Mouse (Mus musculus) testis, postnatal 10 days (tissue): ENCODE measurements around the gene Specc1.
A peak's percentile ranks its signal among the peaks of the same experiment; 100 is the strongest.

Experiments used
- DNase-seq: peaks from one replicate; pipeline ENCODE4 v3.0.0; 2021; ENCODE audit warnings: low spot score

Gene Specc1

DNA sequence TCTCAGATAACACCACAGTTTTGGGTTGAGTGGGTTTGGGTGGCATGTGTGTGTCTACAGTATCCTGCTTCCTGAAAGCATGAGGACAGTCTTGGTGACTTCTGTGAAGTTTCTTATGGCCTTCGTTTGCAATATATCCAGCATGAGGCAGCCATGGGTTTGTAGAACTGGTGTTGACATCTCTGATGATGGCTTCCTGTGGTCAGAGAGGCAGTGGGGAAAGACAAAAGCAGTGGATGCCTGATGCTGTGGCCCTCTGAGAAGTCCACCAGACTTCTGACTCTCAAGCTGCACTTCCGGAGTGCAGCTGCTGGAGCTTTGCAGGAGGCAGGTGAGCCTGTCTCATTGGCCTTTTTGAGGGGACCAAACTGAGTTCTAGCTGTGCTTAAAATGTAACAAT is 60.4 kb downstream of the Specc1 start:
- no peak for DNase-seq

DNA sequence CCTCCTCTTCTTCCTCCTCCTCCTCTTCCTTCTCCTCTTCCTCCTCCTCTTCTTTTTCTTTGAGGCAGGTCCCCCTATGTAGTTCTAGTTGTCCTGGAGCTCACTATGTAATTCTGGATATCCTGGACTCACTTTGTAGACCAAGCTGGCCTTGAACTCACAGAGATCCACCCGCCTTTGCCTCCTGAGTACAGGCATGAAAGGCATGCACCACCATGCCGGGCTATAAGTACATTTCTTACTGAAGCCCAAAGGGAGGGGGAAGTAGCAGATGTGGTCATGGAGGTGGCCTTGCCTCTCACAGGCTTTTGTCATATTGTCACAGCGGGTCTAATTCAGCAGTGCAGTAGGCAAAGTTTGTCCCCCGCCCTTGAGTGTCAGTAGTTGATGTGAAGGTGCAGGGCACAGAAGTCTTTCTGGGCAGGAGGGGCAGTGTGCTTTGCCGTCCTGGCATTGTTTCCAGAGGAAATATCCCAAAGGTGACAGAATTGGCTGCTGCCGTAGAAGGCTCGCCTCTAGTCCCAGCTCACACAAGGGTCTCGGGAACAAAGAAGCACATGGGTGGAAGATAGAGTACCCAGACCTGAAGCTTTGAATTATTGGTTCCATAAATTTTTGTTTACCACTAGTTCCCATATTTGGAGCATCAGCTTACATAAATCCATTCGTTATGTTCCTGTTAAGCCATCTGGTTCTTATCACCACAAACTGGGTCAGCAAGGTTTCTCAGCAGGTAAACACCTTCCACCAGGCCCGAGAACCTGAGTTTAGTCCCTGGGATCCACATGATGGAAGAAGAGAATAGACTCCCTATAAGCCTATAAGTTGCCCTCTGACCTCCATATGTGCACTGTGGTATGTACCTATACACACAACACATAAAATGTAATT is 62.0 kb downstream of the Specc1 start:
- no peak for DNase-seq

DNA sequence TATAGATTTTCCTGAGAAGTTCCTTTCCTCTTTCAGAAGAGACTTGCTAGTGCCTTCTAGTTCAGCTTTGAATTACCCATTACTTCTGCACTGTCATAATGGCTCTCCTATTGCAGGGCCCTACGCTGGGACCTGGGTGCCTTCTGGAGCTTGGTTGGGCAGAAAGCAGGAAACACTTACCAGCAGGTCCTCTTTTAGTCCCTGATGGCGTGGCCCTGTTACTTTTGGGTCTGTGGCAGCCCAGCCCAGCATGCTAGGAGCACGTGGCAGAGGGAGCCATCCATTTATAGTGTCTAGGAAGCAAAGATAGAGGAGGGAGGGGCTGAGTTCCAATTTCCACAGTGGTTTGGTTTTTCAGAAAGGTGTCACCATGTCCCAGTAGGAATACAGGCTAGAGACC is 63.3 kb downstream of the Specc1 start:
- DNase-seq = no peak

DNA sequence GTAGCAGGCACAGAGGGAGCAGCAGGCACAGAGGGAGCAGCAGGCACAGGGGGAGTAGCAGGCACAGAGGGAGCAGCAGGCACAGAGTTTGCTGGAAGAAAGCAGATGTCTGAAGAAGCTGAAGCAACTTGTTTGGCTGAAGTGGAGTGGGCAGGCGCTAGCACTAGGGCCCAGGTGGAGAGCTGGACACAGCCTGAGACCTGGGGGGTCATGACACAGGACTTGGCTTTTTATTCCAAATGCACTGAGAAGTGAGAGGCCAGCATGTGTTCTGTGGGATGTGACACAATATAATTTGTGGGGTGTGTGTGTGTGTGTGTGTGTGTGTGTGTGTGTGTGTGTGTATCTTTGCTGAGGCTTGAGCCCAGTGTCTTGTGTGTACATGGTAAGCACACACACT is 64.3 kb downstream of the Specc1 start:
- DNase-seq = no peak

DNA sequence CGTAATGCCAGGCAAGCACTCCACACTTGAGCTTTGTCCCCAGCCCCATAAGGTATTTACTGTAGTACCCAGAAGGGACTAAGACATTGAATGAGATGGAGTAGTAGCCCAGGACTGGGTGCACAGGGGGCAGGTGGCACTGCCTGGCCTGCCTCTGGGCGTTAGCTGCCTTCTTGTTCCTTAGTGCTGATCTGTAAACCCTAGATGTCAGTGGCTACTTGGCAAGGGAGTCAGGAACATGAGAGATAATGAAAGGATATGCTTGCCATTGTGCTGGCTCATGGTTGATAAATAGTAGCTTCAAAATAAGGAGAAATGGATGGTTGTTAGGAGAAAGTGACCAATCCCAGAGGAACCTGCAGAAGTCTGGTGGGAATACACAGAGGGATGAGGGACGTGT is 65.5 kb downstream of the Specc1 start:
- DNase-seq = no peak

DNA sequence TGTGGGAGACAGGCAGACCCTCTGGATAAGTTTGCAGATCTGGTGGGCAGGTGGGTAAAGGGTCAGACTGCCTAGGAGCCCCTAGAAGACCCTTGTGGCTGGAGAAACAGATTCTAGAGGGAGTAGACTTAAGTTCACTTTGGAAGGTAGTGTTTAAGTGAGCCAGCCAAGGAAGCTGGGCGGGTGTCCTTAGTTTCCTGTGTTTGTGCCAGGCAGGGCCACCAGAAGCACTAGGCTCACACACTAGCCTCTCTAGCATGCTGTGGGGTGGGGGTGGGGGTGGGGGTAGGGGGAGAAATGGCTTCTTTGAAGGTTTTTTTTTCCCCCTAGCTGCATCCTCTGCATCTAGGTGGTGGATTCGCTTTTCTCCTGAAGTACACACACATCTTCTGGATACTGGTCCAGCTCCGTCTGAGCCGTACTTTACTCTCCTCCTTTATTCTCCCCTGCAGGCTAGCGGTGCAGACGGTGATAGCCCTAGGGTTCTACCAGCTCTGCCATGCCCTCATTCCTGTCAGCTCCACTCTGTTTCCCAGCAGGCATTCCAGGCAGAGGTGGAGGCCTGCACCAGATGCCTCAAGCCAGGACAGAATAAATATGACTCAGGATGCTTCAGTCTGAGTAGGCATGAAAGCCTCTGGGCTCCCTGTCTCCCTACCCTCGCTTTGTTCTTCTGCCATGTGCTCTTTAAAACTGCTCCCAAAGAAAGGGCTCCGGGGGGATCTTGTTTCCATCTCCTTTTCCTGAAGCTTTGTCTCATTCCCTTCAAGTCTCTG is 66.3 kb downstream of the Specc1 start:
- DNase-seq = no peak

DNA sequence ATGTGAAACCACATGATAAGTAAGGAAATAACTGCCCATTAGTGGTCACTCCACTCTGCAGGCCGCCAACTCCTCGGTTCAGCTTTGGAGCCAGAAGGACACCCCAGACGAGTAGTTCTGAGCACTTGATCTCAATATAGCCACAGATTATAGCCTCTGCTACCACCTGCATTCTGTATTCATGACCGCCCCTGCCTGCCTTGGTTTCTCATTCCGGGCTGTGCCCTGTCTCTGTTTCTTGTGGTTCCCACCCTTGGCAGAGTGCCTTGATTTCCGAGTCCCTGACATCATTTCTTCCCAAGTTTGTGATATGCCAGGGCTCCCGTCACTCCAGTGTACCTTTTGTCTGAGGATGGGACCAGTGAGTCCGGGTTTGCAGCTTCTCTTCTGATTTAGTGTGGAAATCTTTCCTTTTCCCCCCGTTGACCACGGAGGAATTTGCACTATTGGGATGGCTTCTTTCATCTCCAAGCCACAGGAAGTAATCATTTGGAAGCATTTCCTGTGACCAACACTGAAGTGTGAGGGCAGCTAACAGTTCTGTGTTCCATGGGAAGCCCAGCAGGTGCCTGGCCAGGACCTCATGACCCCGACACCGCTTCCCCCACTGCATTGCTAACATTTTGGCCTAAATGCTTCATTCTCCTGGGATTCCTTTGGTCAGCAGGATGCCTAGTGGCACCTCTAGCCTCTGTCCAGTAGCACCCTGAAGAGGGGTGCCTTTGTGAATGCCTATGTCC is 67.1 kb downstream of the Specc1 start:
- DNase-seq = no peak

DNA sequence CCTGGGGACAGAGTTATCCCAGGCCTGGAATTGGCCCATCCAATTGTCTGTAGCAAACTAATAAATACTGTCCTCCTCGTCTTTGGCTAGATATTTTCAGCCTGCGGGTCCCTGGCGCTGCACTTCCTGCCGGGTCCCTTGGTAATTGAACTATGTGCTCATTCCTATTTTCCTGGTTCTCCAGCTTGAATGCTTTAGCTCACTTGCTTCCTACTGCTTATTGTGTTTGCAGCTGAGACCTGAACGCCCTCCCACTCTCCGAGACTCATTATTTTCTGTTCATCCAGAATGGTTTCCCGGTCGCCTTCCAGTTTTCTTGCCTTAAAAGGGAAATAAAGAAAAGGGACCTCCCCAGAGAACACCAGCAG is 67.7 kb downstream of the Specc1 start:
- no peak for DNase-seq

DNA sequence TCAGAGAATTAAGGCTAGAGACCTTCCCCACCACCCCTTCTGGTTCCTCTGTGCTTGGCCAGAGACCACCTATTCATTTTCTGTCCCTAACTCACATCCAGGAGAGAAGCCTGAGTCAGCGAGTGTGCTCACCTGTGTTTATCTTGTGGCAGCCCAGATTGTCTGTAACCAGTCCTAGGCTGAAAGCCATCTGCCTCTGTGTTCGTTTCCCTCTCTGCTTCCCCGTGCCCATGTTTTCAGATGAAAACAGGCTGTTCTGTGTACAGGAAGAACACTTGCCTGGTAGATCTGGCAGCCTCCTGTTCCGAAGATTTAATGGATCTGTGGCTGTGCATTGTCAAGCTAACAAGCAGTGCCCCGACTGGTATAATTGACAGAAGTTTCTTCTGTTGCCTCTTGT is 68.4 kb downstream of the Specc1 start:
- DNase-seq = no peak

DNA sequence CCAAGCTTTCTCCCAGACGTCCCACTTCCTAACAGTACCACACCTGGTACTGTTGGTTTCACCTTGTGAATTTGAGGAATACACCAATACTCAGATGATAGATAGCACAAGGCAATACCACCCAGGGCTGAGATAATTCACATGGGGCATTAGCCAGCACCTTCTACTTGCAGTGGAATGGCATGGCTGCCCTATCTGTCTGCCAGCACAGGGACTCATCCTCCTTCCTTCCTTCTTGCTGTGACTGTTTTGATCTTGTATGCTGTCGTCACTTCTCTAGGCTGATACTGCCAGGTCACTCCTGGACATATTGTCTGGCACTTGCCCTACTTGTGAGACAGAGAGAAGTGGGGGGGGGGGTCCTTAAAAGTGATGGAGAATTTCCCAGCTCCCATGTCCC is 69.2 kb downstream of the Specc1 start:
- DNase-seq = no peak

DNA sequence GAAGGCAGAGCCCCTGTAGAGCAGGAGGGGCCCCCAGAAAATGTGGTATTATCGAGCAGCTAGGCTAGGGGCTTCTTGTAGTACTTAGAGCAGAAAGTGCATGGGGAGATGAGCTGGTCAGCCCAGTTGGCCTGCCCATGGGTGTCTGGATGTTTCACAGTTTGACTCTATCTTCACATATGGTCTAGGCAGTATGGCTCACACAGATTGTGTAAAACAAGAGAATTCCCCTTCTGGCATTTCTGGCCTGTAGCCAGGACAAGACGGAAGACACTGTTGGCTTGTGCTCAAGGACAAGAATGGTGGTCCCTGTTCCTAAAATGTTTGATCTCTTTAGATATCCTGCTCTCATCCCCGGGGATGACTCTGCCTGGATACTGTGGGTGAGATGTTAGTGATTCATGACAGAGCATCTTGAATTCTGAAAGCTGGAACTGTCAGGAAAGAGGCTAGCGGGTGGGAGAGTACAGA is 69.8 kb downstream of the Specc1 start:
- DNase-seq = no peak

DNA sequence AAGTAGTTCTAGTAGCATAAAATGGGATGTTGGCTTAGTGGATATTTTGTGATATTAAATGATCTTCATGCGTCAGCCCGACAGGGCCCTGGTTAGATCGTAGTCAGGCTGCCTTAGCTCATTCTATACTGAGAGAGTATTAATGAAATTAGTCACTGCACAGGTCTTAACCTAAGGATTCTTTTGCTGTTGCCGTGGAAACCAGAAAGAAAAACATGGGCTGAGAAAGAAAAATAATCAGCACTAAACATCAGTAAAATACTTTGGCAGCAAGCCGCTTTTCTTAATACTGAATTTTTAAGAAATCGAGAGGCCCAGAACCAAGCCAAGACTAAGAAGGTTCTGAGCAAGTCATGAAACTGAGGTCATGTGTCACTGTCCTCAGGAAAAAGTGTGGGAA is 70.7 kb downstream of the Specc1 start:
- DNase-seq = no peak

DNA sequence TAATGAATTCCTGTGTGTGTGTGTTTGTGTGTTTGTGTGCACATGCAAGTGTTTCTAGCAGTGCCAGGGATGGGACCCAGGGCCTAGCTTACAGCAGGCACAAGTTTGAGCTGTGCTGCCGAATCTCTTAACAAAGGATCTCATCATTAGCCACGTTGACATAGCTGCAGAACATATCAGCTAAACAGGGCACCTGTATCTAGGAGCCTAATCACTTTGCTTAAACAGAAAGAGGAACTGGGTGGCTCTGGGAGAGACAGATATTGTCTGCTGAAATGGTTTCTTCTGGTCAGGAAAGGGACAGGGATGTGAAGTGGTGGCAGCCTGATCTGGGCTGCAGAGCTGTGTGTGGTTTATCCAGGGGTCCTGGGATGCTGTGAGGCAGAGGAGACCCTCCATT is 71.1 kb downstream of the Specc1 start:
- no peak for DNase-seq

DNA sequence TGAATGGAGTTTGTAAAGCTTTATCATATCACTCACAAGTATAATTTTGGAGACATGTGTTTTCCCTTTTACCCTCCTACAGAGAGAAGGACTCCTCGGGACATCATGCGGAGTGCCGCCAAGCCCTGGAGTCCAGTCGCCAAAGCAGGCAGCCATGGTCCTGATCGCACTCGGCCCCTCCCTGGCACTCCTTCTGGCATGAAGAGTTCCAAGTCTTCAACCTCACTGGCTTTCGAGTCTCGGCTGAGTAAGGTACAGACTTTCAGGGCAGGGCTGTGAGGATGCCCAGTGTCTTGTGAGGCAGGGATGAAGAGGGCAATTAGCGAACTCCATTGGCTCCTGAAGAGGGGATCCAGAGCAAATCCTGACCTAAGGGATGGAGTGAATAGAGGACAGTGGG is 72.6 kb downstream of the Specc1 start:
- no peak for DNase-seq

DNA sequence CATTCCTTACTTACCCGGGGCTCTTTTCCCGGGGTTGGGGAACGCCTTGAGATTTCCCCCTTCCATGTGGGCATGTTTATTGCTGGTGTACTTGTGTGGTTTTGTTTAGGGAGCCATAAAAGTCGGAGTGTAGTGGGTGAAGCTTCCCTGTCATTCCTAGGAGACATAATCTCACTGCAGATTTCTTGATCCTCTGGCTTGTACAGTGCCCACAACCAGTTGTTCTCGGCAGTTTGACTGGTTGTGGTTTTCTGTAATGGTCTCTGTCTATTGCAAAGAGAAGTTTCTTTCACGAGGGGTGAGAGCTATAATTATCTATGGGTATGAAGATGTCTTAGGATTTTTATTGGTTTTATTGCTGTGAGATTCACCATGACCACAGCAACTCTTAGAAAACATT is 78.0 kb downstream of the Specc1 start:
- no peak for DNase-seq

DNA sequence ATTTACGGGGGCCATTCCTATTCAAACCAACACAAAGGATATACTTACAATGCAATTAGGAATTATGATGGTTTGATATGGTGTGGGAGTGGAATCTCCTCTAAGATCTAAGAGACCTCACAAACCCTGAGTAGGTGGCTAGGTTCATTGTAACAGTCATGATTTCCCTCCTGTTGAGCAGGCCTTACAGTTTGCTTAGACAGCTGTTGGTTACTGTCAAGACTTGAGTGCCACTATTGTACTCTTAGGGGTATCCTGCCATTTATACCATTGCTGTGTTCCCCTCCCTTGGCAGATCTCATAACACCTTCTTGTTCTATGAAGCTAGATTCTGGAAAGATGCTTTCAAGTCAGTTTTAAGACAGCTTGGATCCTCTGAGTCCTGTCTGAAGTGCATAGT is 78.7 kb downstream of the Specc1 start:
- no peak for DNase-seq

DNA sequence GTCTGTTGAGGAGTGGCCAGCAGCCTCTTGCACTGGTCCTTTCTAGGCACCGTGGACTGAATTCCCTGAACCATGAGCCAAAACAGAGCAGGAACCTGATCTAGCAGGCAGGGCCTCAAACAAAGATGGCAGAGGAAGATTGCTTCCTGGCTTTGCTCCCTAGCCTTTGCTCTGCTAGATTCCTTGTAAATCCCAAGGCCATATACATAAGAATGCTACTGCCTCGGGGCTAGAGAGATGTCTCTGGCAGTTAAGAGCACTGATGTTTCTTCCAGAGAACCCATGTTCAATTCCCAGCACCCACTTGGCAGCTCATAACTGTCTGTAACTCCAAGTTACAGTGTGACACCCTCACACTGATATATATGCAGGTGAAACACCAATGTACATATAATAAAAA is 83.6 kb downstream of the Specc1 start:
- no peak for DNase-seq

DNA sequence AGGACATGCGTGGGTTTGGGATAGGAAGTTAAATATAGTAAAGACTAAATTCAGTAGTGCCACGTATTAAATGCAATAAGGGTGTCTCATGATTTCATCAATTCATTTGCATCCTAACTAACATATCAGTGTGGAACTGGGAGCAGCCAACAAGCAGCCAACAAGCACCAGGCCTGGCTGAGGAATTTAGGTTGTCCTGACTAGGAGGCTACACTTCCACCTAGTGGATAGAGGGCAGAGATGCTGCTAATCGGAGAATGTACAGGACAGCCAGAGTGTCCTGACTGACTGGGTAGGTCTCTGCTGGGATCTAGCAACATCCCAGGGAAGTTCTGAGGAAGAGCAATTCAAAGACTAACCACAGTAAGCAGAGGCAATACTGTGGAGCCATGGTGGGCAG is 88.1 kb downstream of the Specc1 start:
- no peak for DNase-seq

DNA sequence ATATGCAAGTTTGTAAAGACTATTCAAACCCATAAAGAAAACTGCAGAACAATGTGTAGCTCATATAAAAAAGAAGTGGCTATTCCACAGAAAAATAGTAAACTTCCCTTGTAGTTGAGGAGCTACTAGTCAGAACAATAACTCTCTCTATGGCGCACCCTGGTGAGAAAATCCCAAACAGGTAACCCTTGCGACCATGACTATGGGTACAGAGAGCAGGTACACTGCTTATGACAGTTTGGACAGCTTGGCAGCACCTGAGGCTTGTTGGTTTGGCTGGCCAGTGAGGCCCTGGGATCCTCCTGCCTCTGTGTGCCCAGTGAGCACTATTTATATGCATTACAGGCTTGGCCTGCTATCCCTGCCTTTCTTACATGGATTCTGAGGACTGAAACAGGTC is 89.4 kb downstream of the Specc1 start:
- DNase-seq = no peak

DNA sequence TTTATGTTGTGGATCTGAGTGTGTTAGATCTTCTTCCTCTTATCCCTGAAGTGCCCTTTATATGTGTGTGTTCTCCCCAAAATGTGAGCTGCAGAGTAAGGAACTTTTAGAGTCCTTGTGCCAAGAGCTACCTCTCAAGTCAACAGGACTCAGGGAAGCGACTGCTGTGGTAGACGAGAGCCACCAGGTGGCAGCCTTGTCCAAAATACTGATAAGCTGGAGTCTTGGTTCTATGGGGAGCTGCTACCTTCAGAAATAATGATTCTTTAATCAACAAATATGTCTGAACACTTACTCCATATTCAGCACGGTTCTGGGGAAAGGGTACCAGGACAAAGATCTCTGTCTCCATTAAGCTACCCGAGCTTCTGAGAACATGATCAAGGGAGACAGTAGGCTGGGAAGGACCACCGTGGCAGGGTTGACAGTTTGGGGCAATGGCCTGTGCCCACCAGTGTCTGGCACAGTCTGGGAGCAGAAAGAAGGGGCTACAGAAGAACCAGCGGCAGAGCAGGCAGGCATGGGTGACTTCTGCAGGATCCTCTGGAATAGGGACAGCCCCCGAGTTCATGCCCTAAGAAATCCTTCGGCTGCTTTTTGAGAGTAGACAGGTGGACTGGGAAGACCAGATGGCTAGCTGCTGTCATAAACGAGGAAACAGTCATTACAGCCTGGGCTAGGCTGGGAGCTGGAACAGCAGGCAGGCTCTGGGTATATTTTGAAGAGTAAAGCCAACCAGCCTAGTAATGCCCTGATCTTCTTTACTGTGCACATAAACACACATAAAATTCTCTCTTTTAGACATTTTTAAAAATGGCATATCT is 91.5 kb downstream of the Specc1 start:
- peak; percentile 78 for DNase-seq

DNA sequence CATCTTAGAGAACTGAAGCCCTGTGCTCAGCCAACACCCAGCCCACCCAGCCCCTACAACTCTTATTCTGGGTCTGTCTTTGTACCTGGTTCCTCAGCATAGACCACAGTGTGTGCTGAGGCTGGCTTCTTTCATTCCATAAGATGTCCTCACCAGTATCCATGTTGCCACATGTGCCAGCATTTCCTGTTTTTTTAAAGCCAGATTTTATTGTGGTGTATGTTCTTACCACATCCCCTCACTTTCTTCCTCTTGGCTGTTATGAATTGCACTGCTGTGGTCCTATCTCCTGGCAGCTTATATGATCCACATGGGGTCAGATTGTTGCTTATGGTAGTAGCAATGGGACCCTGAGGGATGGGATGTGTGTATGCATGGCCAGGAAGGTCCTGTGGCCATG is 92.6 kb downstream of the Specc1 start:
- DNase-seq = no peak
